Mouse (Mus musculus): ENCODE measurements around the gene Abhd14a.

Gene Abhd14a

DNA sequence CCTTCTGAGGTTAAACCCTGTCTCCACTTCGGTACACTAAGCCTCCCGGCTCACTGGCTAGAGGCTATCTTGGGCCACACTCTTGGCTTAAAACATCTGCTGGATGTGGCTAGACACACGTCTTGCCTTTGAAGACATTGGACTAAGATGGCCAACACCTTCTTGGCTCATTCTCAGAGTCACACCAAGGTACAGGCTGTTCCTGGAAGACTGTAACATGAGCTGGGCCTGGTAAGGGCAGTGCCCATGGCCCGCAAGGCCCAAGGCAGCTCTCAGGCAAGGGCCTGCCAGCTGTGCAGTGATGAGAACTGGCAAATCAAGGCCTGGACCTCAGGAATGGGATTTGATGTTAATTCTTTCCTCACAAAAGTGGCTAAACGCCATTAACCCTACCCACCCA lies 33.9 kb downstream of the Abhd14a start:
- DNase-seq (ENCODE audit: low read depth, low spot score) = no peak

DNA sequence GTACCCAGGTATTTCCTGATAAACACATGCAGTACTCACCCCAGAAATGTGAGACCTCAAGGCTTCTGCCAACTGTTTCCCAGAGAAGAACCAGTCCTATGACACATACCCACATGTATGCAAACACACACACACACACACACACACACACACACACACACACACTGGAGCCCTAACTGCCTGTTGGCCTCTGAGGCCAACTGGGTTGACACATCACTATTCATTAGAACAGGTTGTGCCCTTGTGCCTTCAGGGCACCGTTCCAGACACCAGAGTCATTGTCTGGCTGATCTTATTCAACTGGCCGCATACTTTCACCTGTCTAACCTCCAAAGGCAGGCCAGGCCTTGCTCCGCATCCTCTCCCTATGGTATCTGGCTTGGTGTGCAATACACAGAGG lies 35.3 kb downstream of the Abhd14a start:
- no peak for DNase-seq (ENCODE audit: low read depth, low spot score)

DNA sequence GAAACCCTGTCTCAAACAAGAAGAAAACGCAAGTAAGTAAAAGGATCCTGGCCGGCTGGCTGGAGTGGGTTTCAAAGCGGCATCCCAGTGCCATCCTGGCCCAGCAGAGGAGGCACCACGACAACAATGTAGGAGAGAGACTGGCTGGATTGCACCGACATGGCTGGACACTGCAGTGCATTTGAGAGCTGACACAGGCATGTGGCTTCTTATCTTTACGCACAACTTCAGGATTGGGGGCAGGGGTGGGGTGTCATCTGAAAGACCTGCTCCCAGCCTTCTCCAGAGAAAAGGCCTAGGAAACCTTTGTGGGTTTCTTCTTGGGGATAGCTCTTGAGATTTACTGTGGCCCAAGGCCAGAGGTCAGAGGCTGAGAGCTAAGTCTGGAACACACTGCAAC lies 35.7 kb downstream of the Abhd14a start:
- DNase-seq (ENCODE audit: low read depth, low spot score) = no peak

- DNase-seq (ENCODE audit: low read depth, low spot score) = no peak
Measured at GRCm38 (mm10) chr9:106411091-106411594, 36.3 kb downstream of the Abhd14a start.

- no peak for DNase-seq (ENCODE audit: low read depth, low spot score)
Measured at GRCm38 (mm10) chr9:106410086-106410650, 37.3 kb downstream of the Abhd14a start.

GRCm38 (mm10) chr9:106409096-106409495 lies 38.4 kb downstream of the Abhd14a start:
- DNase-seq (ENCODE audit: low read depth, low spot score) = no peak

GRCm38 (mm10) chr9:106406443-106407078 lies 40.9 kb downstream of the Abhd14a start:
- no peak for DNase-seq (ENCODE audit: low read depth, low spot score)

DNA sequence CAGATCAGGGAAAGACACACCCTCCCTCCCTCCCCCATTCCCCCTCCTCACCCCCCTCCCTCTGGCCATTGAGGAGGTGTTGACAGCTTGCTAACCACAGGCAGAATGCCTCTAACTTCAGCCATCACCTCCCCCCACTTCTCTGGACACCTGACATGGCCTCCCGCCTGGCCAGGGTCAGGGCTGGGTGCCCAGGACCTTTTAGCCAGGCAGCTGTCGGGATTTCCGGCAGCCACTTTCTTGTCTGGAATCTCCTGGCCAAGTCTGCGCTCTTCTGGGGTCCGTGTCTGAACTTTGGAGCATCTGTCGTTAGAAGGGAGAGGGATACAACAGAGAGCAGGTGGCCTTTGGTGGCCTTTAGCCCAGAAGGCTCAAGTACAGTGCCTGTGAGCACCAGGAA lies 42.2 kb downstream of the Abhd14a start:
- DNase-seq (ENCODE audit: low read depth, low spot score) = no peak

DNA sequence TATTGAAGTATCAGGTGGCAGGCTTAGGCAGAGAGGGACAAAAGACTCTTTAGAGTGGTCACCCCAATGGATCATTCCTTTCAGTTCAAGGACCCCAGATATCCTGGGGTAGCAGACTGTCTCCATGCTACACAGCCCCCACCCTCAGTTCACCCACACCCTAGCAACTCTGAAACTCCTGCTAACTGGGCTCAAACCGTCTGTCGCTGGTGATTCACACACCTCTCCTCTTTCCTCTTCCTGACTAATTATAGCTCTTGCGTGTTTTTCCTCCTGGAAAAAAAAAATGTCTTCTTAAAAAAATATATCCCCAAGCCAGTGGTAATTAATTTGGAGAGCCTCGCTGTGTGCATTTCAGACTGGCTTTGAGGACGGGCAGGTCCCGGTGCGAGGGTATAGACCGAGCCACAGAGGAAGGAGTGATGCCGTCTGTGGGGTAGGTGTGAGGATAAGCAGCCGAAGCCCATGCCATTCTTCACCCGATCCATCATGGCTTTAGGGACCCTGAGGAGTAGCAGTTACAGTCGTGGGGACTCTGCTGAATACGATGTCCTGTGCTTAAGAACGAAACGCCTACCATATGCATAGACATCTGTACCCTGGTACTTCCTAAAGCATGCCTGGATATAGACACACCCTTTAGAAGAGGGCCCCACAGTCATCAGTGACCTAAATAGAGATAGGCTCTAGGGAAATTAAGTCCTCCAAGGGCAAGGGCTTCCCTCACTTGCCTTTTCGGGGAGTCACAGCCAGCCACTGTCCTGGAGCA lies 44.7 kb downstream of the Abhd14a start:
- DNase-seq (ENCODE audit: low read depth, low spot score) = no peak

DNA sequence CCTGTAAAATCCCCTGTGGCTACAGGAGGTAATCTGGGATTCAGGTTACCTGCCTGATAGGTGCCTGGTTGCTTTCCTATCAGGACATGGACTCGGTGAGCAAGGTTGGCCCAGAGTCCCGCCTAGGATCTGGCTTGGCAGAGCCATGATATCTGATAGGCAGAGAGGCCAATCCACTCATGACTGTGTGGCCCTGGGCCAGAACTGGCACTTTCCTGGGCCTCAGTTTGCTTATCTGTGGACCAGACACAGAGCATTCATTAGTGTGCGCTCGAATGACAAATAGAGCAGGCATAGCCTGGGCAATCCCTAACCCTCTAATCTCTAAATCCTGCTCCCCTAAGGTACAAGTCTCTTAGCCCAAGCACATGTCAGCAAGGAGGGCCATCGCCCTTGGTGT lies 45.3 kb downstream of the Abhd14a start:
- DNase-seq (ENCODE audit: low read depth, low spot score) = no peak

GRCm38 (mm10) chr9:106399808-106400207 lies 47.7 kb downstream of the Abhd14a start:
- DNase-seq (ENCODE audit: low read depth, low spot score) = no peak

DNA sequence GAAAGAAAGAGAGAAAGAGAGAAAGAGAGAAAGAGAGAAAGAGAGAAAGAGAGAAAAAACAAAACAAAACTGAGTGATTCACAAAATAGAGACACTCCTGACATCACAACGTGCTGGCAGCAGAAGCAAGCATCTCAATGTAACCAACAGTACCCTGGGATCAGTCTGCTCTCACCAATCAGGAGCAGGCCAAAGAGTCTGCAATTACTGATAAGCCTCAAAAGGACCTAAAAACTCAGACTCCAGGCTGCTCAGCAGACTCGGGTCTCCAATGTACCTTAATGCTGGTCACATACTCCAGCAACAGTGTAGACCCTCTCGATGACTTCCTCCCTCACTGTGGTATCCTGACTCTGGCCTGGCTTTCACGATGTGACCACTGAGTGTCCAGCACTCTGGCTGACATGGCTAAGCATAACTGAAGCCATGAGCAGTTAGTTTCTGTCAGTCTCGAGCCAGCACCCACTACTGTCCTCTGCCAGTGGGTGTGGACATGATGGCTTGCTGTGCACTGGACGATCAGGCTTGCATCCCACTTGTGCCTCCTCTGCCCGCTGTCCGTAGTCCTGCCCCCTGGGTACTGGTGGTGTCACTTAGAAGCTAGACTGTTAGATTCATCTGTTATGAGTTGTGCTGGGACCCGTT lies 48.7 kb downstream of the Abhd14a start:
- no peak for DNase-seq (ENCODE audit: low read depth, low spot score)

DNA sequence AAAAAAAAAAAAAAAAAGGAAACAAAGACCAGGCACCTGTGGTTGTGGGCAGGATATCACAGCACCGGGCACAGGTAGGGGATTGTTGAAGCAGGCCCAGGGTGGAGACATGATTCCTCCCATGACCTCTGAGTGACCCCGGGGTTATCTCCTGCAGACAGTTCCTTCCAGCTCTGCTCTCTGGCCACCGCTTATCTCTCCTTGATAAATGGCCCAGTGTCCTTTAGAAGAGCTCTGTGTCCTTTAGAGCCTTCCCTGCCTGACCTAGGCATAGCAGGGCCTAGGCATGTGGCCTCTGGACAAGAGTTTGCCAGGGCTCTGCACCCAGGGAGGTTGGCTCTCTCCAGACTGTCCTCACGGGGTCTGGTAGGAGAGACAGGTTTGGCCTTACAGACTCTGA lies 49.7 kb downstream of the Abhd14a start:
- no peak for DNase-seq (ENCODE audit: low read depth, low spot score)

DNA sequence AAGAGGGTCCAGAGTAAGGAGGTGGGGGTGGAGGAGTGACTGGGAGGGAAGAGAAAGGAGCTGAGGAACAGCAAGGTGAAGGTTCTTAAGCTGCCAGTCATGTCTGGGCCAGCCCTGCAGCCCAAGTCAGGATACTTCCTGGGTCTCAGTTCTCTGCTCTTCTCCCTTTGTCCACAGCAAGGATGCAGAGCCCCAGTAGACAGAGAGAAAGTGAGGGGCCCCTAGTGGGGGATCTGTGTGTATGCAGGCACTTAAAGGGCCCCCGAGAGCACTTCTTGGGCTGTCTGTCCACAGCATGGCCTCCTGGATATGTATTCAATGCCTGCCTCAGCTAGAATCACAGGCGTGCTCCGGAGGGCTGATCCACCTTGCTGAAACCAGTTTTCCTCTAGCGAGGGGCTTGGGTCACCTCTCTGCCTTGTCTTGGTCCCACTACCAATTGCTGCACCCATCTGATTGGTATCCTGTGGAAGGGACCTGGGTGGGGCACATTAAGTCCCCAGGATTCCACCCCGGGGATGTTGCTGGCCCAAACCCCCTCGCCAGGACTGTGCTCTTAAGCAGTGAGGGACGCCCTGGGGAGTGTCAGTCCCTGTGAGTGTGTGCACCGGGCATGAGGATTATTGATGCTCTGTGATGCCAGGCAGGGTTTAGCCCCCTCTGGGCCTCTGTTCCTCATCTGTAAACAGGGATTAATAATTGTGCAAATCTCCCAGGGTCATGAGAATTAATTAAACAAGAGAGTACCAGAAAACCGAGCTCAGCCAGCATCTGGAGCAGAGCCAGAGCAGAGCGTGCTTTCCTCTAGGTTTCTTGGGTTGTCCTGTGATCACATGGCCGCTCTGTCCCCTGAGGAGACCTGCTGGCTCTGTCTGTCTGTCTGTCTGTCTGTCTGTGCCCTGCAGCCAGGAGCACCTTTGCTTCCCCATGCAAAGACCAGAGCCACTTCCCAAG lies 52.6 kb downstream of the Abhd14a start:
- DNase-seq (ENCODE audit: low read depth, low spot score) = no peak

DNA sequence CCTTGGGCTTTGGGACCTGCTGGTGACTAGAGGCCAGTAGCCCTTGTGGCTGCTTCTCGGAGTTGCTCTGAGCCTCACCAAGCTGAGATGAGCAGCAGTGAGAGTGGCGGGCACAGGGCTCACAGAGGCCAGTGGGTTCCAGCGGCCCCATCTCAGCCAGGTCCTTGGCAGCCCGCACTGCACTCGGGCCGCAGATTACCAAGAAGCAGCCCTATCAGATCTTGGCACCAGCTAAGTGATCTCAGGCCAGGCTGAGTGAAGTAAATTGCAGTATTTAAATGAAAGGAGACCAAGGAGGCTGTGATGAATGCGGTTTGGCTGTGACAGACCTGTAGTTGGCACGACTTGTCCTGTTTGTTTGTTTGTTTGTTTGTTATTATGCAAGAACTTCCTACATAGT lies 53.9 kb downstream of the Abhd14a start:
- no peak for DNase-seq (ENCODE audit: low read depth, low spot score)

DNA sequence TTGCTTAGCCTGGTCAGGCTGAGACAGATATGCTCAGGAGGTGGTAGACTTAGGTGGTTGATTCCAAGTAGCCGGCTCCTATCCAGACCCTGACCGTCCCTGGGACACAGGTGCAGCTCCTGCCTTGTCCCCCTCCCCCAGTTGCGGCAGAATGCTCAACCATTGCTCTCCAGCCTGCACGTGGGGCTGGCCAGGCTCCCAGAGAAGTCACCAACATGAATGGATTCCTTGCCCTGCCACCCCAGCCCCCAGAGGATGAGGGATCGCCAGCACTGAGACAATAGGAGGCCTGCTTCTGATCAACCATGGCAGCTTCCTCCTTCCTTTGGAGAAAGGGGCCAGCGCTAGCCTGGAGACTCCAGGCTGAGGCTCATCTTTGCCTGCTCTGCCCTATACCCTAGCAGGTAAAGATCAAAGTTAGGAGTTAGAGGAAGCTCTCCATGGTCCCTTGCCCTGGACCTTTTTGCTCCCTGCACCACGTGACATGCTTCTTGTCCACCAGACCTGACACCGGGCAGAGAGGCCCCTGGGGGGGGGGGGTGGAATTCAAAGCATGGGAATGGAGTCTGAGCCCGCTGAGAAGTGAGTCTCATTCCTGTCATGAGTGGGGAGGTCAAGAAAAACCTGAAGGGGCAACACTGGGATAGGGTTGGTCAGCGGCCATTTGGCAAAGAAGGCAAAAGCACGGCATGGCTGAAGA lies 54.5 kb downstream of the Abhd14a start:
- no peak for DNase-seq (ENCODE audit: low read depth, low spot score)
